Mouse (Mus musculus) myocyte (in vitro differentiated cells): ENCODE results near the gene Pusl1. TPM values are rescaled to one million over a fixed set of nuclear protein-coding genes. Genes with fewer than 3 reads are reported as not detected.

ENCODE experiments used
- H3K27me3 ChIP-seq: one replicate; pipeline ENCODE4 v1.6.1; 2011; ENCODE audit not compliant: control insufficient read depth, insufficient read depth, insufficient read length
- H3K36me3 ChIP-seq: one replicate; pipeline ENCODE4 v1.6.1; 2011; ENCODE audit not compliant: control insufficient read depth, insufficient read depth
- H3K4me2 ChIP-seq: one replicate; pipeline ENCODE4 v1.6.1; 2011; ENCODE audit warnings: low read depth, control low read depth
- H3K4me3 ChIP-seq: one replicate; pipeline ENCODE4 v1.5.1; 2011; ENCODE audit warnings: mild to moderate bottlenecking, control low read depth, moderate library complexity
- H3K79me2 ChIP-seq: one replicate; pipeline ENCODE4 v1.6.1; 2011; ENCODE audit not compliant: control insufficient read depth, insufficient read depth
- H3ac ChIP-seq: one replicate; pipeline ENCODE4 v1.6.1; 2011; ENCODE audit not compliant: control insufficient read depth, insufficient read length
- CEBPB ChIP-seq: IDR thresholded peaks from 2 replicates; pipeline ENCODE4 v1.6.1; 2011; ENCODE audit warnings: mild to moderate bottlenecking, moderate library complexity; ENCODE audit not compliant: poor library complexity, insufficient read depth, severe bottlenecking
- E2F4 ChIP-seq: IDR thresholded peaks from one replicate; pipeline ENCODE4 v1.6.1; 2011; ENCODE audit warnings: mild to moderate bottlenecking, control low read depth, moderate library complexity; ENCODE audit not compliant: insufficient read depth
- MAX ChIP-seq: IDR thresholded peaks from one replicate; pipeline ENCODE4 v1.6.1; 2011; ENCODE audit warnings: low read depth, mild to moderate bottlenecking, control low read depth
- MYOD1 ChIP-seq, 3 experiments: IDR thresholded peaks; one replicate each; pipeline ENCODE4 v1.6.1; 2011; ENCODE audit warnings: control low read depth in 2 of 3, low read depth in 2 of 3, mild to moderate bottlenecking in 2 of 3, moderate library complexity in 1 of 3; ENCODE audit not compliant: insufficient read length in 2 of 3, control insufficient read depth in 1 of 3
- MYOG ChIP-seq, 3 experiments: IDR thresholded peaks; one replicate each; pipeline ENCODE4 v1.6.1; 2011; ENCODE audit warnings: control low read depth in 2 of 3, low read depth in 2 of 3, mild to moderate bottlenecking in 2 of 3; ENCODE audit not compliant: insufficient read length in 2 of 3, control insufficient read depth in 1 of 3, insufficient read depth in 1 of 3
- POLR2A ChIP-seq: IDR thresholded peaks from one replicate; pipeline ENCODE4 v1.6.1; 2011; ENCODE audit warnings: low read depth, mild to moderate bottlenecking, control low read depth, moderate library complexity; ENCODE audit not compliant: insufficient read length
- POLR2AphosphoS2 ChIP-seq: IDR thresholded peaks from one replicate; pipeline ENCODE4 v1.6.1; 2011; ENCODE audit warnings: low read depth, control low read depth; ENCODE audit not compliant: insufficient read length
- REST ChIP-seq: IDR thresholded peaks from one replicate; pipeline ENCODE4 v1.6.1; 2011; ENCODE audit warnings: mild to moderate bottlenecking, control low read depth, moderate library complexity; ENCODE audit not compliant: insufficient read depth, insufficient read length
- SRF ChIP-seq: IDR thresholded peaks from one replicate; pipeline ENCODE4 v1.6.1; 2011; ENCODE audit warnings: low read depth; ENCODE audit not compliant: control insufficient read depth, insufficient read length
- TCF12 ChIP-seq: IDR thresholded peaks from one replicate; pipeline ENCODE4 v1.6.1; 2011; ENCODE audit warnings: mild to moderate bottlenecking, control low read depth; ENCODE audit not compliant: poor library complexity, insufficient read depth, severe bottlenecking
- TCF3 ChIP-seq: IDR thresholded peaks from one replicate; pipeline ENCODE4 v1.6.1; 2011; ENCODE audit warnings: low read depth, control low read depth; ENCODE audit not compliant: insufficient read length
- USF1 ChIP-seq: IDR thresholded peaks from one replicate; pipeline ENCODE4 v1.6.1; 2011; ENCODE audit warnings: low read depth, mild to moderate bottlenecking, control low read depth, moderate library complexity
- polyA plus RNA-seq: library from polyadenylated mRNA; unstranded; fragments of >200 nt; fragmentation: generic; extraction: Trizol; gene quantifications from one replicate; pipeline ENCODE4 v1.2.1, GENCODE M21; 2012; ENCODE audit warnings: missing spikeins

Pusl1 gene
- polyA plus RNA-seq, 1 experiment, result 19.1 TPM

- Histone ChIP-seq H3K79me2 (peaks cover 7% of the 10 kb centered on the region), H3K36me3 (peaks cover 6% of the 10 kb centered on the region), H3K4me3 (peak overlapping the region; percentile 38), H3K4me2 (peak overlapping the region; percentile 70), H3K27me3 (no peaks in the 10 kb centered on the region), H3ac (no peak overlapping the region)
- TF ChIP-seq SRF (no peak), USF1 (no peak), TCF3 (no peak), MYOD1 (IDR thresholded peaks at IDR 0.05; ENCODE audit: control insufficient read depth in 1 of 3, insufficient read length in 2 of 3, low read depth in 2 of 3) (no peak), TCF12 (no peak), POLR2AphosphoS2 (no peak), MAX (no peak), CEBPB (no peak), E2F4 (no peak), POLR2A (no peak), MYOG (IDR thresholded peaks at IDR 0.05; ENCODE audit: control insufficient read depth in 1 of 3, insufficient read depth in 1 of 3, insufficient read length in 2 of 3, low read depth in 2 of 3) (no peak), REST (no peak)
These were observed 53.1 kb downstream of the Pusl1 start for GRCm38 (mm10) chr4:155838187-155839153.

Other genes with a start within 250 kb of the Pusl1 start
- not detected for gene Gm10563, start 246.4 kb downstream of the Pusl1 start, polyA plus RNA-seq
- gene Mmp23, start 238.4 kb downstream of the Pusl1 start, polyA plus RNA-seq, result 1.8 TPM
- 106 TPM for gene Mib2, start 222.6 kb downstream of the Pusl1 start, polyA plus RNA-seq
- gene Fndc10, start 197.4 kb downstream of the Pusl1 start, polyA plus RNA-seq, result 8.3 TPM
- gene Ssu72, start 187.0 kb downstream of the Pusl1 start, polyA plus RNA-seq, result 105 TPM
- gene Tmem240, start 157.0 kb downstream of the Pusl1 start, polyA plus RNA-seq, result 1.2 TPM
- gene Atad3a, start 130.7 kb downstream of the Pusl1 start, polyA plus RNA-seq, result 60.9 TPM
- 3.2 TPM for gene Vwa1, start 117.1 kb downstream of the Pusl1 start, polyA plus RNA-seq
- gene Tmem88b, start 105.9 kb downstream of the Pusl1 start, polyA plus RNA-seq, result 0.97 TPM
- not detected for gene Ankrd65, start 101.3 kb downstream of the Pusl1 start, polyA plus RNA-seq
- 132 TPM for gene Mrpl20, start 88.9 kb downstream of the Pusl1 start, polyA plus RNA-seq
- gene Ccnl2, start 79.3 kb downstream of the Pusl1 start, polyA plus RNA-seq, result 24.7 TPM
- gene Aurkaip1, start 60.5 kb downstream of the Pusl1 start, polyA plus RNA-seq, result 152 TPM
- gene Mxra8, start 52.1 kb downstream of the Pusl1 start, polyA plus RNA-seq, result 87.5 TPM
- gene Dvl1, start 44.4 kb downstream of the Pusl1 start, polyA plus RNA-seq, result 98.4 TPM
- 0.17 TPM for gene Tas1r3, start 28.4 kb downstream of the Pusl1 start, polyA plus RNA-seq
- 10.5 TPM for gene Cptp, start 22.3 kb downstream of the Pusl1 start, polyA plus RNA-seq
- 72.1 TPM for gene Ints11, start 22.2 kb downstream of the Pusl1 start, polyA plus RNA-seq
- gene Acap3, start within 50 bp of the Pusl1 start, polyA plus RNA-seq, result 22.3 TPM
- gene Ube2j2, start 52.0 kb upstream of the Pusl1 start, polyA plus RNA-seq, result 70.6 TPM
- 2.1 TPM for gene C1qtnf12, start 70.5 kb upstream of the Pusl1 start, polyA plus RNA-seq
- gene B3galt6, start 100.9 kb upstream of the Pusl1 start, polyA plus RNA-seq, result 5.4 TPM
- 137 TPM for gene Sdf4, start 101.1 kb upstream of the Pusl1 start, polyA plus RNA-seq
- 0.64 TPM for gene Tnfrsf4, start 122.1 kb upstream of the Pusl1 start, polyA plus RNA-seq
- 0.40 TPM for gene Tnfrsf18, start 134.4 kb upstream of the Pusl1 start, polyA plus RNA-seq
- not detected for gene Ttll10, start 167.6 kb upstream of the Pusl1 start, polyA plus RNA-seq
- 11.0 TPM for gene 9430015G10Rik, start 218.2 kb upstream of the Pusl1 start, polyA plus RNA-seq
- gene Rnf223, start 238.7 kb upstream of the Pusl1 start, polyA plus RNA-seq, result 0.26 TPM